Mouse (Mus musculus) megakaryocyte, embryonic 14.5 days (primary cell): ENCODE data around the gene Mrps21. TPM values are rescaled to one million over a fixed set of nuclear protein-coding genes. Genes with fewer than 3 reads are reported as not detected.
"Not testable (repeated sequence)": the region's sequence is repeated elsewhere in the genome, so short reads cannot be mapped to it uniquely, and the experiment has no call there.

ENCODE experiments used
- H3K27me3 ChIP-seq: replicated peaks from 2 replicates; pipeline ENCODE3; 2012; ENCODE audit warnings: inconsistent platforms
- H3K36me3 ChIP-seq: replicated peaks from 2 replicates; pipeline ENCODE3; 2012; ENCODE audit warnings: low read length, inconsistent platforms, mixed read lengths
- H3K4me1 ChIP-seq: 2 replicates; pipeline ENCODE4 v1.6.1; 2012; ENCODE audit warnings: inconsistent platforms
- H3K4me3 ChIP-seq: replicated peaks from 2 replicates; pipeline ENCODE3; 2012; ENCODE audit warnings: moderate library complexity, mild to moderate bottlenecking, inconsistent platforms
- H3K9me3 ChIP-seq: 2 replicates; pipeline ENCODE4 v1.6.1; 2012; ENCODE audit warnings: inconsistent platforms
- FLI1 ChIP-seq: IDR thresholded peaks from 2 replicates; pipeline ENCODE4 v1.6.1; 2012; ENCODE audit warnings: low read length, inconsistent platforms, mixed read lengths
- GATA1 ChIP-seq: IDR thresholded peaks from 3 replicates; pipeline ENCODE4 v1.6.1; 2012; ENCODE audit warnings: mixed read lengths, low read length, inconsistent platforms, borderline replicate concordance
- polyA plus RNA-seq: library from polyadenylated mRNA; stranded (reverse); fragments of >175 nt; gene quantifications from 2 replicates; pipeline ENCODE4 v1.2.3, GENCODE M21; 2012; ENCODE audit warnings: low replicate concordance; ENCODE audit not compliant: insufficient read depth

Mrps21 gene
- polyA plus RNA-seq, 1 experiment: 191 TPM

DNA sequence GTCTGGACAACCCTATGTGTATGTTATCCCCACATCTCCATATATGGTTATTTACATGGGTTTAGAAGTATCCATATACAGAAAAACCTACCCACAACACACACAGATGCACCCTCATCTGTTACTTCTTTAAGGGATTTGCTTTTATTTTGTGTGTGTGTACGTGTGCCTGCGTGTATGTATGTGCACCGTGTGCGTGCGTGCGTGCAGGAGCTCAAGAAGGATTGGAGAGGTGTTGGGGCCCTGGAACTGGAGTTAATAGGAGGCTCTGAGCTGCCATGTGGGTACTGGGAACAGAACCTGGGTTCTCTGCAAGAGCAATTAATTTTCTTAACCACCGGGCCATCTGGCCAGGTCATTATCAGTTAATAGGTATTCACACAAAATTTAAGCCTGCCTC, 729 bp upstream of the Mrps21 start:
- H3K4me3 ChIP-seq: peak overlapping the region; percentile 97
- no peaks in the 10 kb centered on the region for H3K9me3 ChIP-seq
- H3K27me3 ChIP-seq: no peaks in the 10 kb centered on the region
- H3K4me1 ChIP-seq: peaks cover 36% of the 10 kb centered on the region
- TF ChIP-seq GATA1 (no peak), FLI1 (no peak)
- H3K36me3 ChIP-seq: peaks cover 42% of the 10 kb centered on the region

DNA sequence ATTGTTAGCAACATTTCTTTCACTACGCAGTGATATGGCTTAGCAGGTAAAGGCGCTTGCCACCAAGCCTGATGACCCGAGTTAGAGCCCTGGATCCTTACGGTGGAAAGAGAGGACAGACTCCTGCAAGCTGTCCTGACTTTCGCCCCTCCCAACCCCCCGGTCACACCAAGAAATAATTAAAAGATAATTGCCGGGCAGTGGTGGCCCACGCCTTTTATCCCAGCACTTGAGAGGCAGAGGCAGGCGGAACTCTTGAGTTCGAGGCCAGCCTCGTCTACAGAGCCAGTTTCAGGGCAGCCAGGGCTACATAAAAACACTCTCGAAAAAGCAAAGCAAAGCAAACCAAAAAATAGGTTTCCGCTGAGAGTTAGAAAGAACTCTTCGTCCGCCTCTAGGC, 343 bp downstream of the Mrps21 start:
- no peaks in the 10 kb centered on the region for H3K9me3 ChIP-seq
- TF ChIP-seq GATA1 (no peak), FLI1 (no peak)
- peaks cover 36% of the 10 kb centered on the region for H3K4me1 ChIP-seq
- H3K36me3 ChIP-seq: peaks cover 49% of the 10 kb centered on the region
- H3K27me3 ChIP-seq: no peaks in the 10 kb centered on the region
- peak overlapping the region; percentile 97 for H3K4me3 ChIP-seq

- H3K9me3 ChIP-seq: no peaks in the 10 kb centered on the region
- peaks cover 21% of the 10 kb centered on the region for H3K4me1 ChIP-seq
- H3K27me3 ChIP-seq: no peaks in the 10 kb centered on the region
- no peak overlapping the region for H3K4me3 ChIP-seq
- peaks cover 70% of the 10 kb centered on the region for H3K36me3 ChIP-seq
- TF ChIP-seq GATA1 (no peak), FLI1 (no peak)
Observed at GRCm38 (mm10) chr3:95867408-95867807, 3.9 kb downstream of the Mrps21 start.

- Histone ChIP-seq H3K9me3 (no peaks in the 10 kb centered on the region), H3K27me3 (no peaks in the 10 kb centered on the region), H3K36me3 (peaks cover 72% of the 10 kb centered on the region), H3K4me3 (no peak overlapping the region), H3K4me1 (peaks cover 15% of the 10 kb centered on the region)
- TF ChIP-seq FLI1: no peak
- no peak for TF ChIP-seq GATA1
Observed at GRCm38 (mm10) chr3:95866071-95866470, 5.2 kb downstream of the Mrps21 start.

DNA sequence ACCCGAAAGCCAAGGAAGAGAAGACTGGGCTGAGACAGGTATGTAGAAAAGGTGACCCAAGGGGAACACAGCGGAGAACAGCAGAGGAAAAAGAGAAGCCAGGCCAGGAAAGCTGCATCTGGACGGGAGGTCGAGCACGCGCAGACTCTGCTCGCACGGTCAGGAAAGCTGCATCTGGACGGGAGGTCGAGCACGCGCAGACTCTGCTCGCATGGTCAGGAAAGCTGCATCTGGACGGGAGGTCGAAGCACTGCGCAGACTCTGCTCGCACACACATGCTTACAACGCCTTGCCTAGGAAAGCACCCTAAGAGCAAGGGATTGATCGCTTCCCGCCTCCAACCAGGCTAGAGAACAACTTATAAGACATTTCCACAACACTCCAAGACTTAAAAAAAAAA, 5.7 kb downstream of the Mrps21 start:
- peaks cover 15% of the 10 kb centered on the region for H3K4me1 ChIP-seq
- TF ChIP-seq GATA1 (no peak), FLI1 (no peak)
- no peak overlapping the region for H3K4me3 ChIP-seq
- H3K27me3 ChIP-seq: no peaks in the 10 kb centered on the region
- no peaks in the 10 kb centered on the region for H3K9me3 ChIP-seq
- H3K36me3 ChIP-seq: peaks cover 72% of the 10 kb centered on the region

GRCm38 (mm10) chr3:95865050-95865449, 6.3 kb downstream of the Mrps21 start:
- peaks cover 72% of the 10 kb centered on the region for H3K36me3 ChIP-seq
- no peaks in the 10 kb centered on the region for H3K27me3 ChIP-seq
- H3K4me3 ChIP-seq: no peak overlapping the region
- H3K4me1 ChIP-seq: peaks cover 12% of the 10 kb centered on the region
- no peak for TF ChIP-seq FLI1
- TF ChIP-seq GATA1: no peak
- H3K9me3 ChIP-seq: no peaks in the 10 kb centered on the region

DNA sequence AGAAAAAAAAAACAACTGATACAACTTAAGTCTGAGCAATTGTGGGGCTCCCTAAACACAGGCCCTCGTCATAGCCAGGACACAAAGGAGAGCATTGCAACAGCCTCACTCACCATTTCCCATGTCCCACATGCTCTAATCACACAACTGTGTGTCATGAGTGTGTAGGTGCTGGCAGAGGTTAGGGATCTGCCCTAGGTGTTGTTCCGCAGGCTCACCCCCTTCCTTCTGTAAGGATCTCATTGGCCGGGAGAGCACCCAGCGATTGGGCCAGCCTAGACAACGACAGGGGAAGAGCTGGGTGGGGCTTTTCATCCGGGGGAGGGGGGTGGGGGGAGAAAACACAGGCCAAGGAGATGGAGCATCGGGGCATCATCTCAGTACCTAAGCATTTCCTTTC, 7.7 kb downstream of the Mrps21 start:
- Histone ChIP-seq H3K9me3 (no peaks in the 10 kb centered on the region), H3K4me1 (peaks cover 9% of the 10 kb centered on the region), H3K27me3 (no peaks in the 10 kb centered on the region), H3K36me3 (peaks cover 58% of the 10 kb centered on the region), H3K4me3 (no peak overlapping the region)
- TF ChIP-seq FLI1: no peak
- no peak for TF ChIP-seq GATA1

DNA sequence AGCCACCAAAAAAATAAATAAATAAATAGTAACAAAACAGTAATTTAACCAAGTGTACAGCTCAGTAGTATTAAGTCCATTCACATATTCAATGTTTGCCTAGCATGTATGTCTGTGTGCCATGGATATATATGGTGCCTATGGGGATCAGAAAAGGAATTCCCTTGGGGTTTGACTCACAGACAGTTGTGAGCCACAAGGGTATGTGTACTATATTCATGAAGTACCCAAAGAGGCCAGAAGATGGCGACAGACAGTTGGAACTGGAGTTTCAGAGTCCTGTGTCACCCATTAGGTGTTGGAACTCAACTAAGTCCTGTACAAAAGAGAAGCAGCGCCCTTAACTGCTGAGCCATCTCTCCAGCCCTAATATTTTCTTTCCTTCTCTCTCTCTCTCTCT, 9.5 kb downstream of the Mrps21 start:
- no peaks in the 10 kb centered on the region for H3K27me3 ChIP-seq
- no peak overlapping the region for H3K4me3 ChIP-seq
- peaks cover 9% of the 10 kb centered on the region for H3K4me1 ChIP-seq
- no peak for TF ChIP-seq GATA1
- TF ChIP-seq FLI1: no peak
- no peaks in the 10 kb centered on the region for H3K9me3 ChIP-seq
- H3K36me3 ChIP-seq: peaks cover 40% of the 10 kb centered on the region

GRCm38 (mm10) chr3:95861216-95861615, 10.1 kb downstream of the Mrps21 start:
- no peaks in the 10 kb centered on the region for H3K27me3 ChIP-seq
- no peaks in the 10 kb centered on the region for H3K9me3 ChIP-seq
- no peak overlapping the region for H3K4me3 ChIP-seq
- H3K4me1 ChIP-seq: peaks cover 13% of the 10 kb centered on the region
- TF ChIP-seq FLI1: no peak
- TF ChIP-seq GATA1: no peak
- H3K36me3 ChIP-seq: peaks cover 36% of the 10 kb centered on the region

DNA sequence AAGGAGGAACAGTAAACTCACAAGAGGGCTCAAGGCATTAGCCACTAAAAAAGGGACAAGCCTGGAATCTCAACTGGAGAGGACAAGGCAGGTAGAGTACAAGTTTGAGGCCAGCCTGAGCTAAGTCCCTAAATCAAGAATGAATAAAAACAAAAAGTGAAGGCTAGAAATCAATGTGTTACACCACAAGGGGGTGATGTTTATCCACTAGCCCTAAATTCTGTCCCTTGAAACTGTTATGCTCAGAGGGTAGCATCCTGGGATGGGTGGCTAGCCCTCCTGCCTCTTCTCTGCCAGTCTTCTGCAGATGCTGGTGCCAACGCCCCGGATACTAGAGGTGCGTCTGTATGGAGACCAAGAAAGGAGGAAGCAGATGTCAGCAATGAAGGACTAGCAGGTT, 11.0 kb downstream of the Mrps21 start:
- no peaks in the 10 kb centered on the region for H3K27me3 ChIP-seq
- peaks cover 27% of the 10 kb centered on the region for H3K36me3 ChIP-seq
- peaks cover 17% of the 10 kb centered on the region for H3K4me1 ChIP-seq
- no peak overlapping the region for H3K4me3 ChIP-seq
- no peaks in the 10 kb centered on the region for H3K9me3 ChIP-seq
- TF ChIP-seq GATA1 (no peak), FLI1 (no peak)

- H3K4me3 ChIP-seq, H3K27me3 ChIP-seq, H3K9me3 ChIP-seq: not testable (repeated sequence)
- peaks cover 29% of the 10 kb centered on the region for H3K4me1 ChIP-seq
- H3K36me3 ChIP-seq: peaks cover 17% of the 10 kb centered on the region
Observed at GRCm38 (mm10) chr3:95858278-95858677, 13.0 kb downstream of the Mrps21 start.

DNA sequence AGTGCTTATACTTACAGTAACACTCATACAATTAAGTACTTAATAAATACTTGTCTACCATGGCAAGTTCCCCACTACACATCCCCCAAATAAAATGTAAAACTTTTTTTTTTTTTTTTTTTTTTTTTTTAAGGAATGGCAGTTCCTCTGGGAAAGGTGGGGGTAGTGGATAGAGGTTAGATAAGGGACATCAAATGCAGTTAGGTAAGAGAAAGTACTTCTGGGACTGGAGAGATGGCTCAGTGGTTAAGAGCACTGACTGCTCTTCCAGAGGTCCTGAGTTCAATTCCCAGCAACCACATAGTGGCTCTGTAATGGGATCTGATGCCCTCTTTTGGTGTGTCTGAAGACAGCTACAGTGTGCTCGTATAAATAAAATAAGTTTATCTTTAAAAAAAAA, 14.3 kb downstream of the Mrps21 start:
- H3K4me3 ChIP-seq, H3K27me3 ChIP-seq, H3K9me3 ChIP-seq: not testable (repeated sequence)
- H3K36me3 ChIP-seq: peaks cover 23% of the 10 kb centered on the region
- peaks cover 39% of the 10 kb centered on the region for H3K4me1 ChIP-seq
